Mouse (Mus musculus) left cerebral cortex, postnatal 4 days (tissue): ENCODE results near the gene Dbf4. TPM values are rescaled to one million over a fixed set of nuclear protein-coding genes. Genes with fewer than 3 reads are reported as not detected.
A peak's percentile ranks its signal among the peaks of the same experiment; 100 is the strongest.

Experiments
- DNase-seq: peaks from one replicate; pipeline ENCODE4 v3.0.0-alpha.2; 2022
- intact Hi-C: fragments of 180-260 bp; cut with DNase I; formaldehyde crosslinking; loops from one replicate; pipeline ENCODE4 v1.15.1; 2025
- total RNA-seq, 2 experiments: library from RNA; stranded (reverse); gene quantifications; 2 replicates each; pipeline ENCODE4 v1.2.3; 2021

The Dbf4 gene
- total RNA-seq, 2 experiments from 2014 or later = 10.1 to 11.6 TPM

DNA sequence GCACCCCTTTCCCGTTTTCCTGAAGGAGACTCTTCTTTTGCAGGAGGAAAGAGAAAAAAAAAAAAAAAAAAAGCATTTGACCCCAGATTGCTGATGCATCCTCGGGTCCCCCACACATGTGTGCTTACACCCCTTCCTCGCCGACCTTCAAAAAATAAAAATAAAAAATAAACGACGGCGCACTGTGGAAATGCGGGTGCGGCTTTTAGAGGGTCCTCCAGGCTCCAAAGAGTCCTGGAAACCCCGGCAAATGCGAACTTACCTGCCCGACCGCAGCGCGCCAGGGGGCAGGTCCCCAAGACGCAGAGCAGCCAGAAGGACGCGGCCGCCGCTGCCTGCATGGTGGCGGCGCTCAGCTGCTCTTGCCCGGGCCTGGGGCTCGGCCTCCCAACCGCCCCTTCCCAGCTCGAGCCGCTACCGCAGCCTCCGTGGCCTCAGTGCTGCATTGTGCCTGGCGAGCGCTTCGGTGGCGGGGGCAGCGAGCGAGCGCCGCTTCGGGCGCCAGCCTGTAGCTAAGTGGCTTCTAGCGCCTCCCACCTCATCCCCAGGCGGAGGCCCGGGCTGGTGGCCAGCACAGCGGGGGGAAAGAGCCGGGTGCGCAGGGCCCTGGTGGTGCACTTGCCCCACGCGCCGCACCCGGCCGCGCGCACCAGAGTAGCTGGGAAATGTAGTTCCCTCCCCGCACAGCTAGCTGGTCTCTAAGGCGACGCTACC lies 54.7 kb downstream of the Dbf4 start, which contains the start of gene Adam22:
Gene Adam22, minus strand, starts transcription at position 547 of the 714 bp plus-strand sequence.
- intact Hi-C loops = loop anchor here (5.0 kb wide), 1 partner anchor 205 kb away; no protein-coding TSS in a partner anchor
- DNase-seq = peak; percentile 92

GRCm38 (mm10) chr5:8366771-8367613 lies 55.5 kb downstream of the Dbf4 start:
- peak; percentile 25 for DNase-seq
- intact Hi-C loops = loop anchor here (5.0 kb wide), 1 partner anchor 205 kb away; no protein-coding TSS in a partner anchor

GRCm38 (mm10) chr5:8362361-8362760 lies 60.2 kb downstream of the Dbf4 start:
- peak; percentile 17 for DNase-seq
- intact Hi-C loops = no loop called here

- DNase-seq = no peak
- intact Hi-C loops = no loop called here
These were observed 64.8 kb downstream of the Dbf4 start for GRCm38 (mm10) chr5:8357677-8358076.

- intact Hi-C loops = no loop called here
- no peak for DNase-seq
These were observed 65.4 kb downstream of the Dbf4 start for GRCm38 (mm10) chr5:8356885-8357651.

DNA sequence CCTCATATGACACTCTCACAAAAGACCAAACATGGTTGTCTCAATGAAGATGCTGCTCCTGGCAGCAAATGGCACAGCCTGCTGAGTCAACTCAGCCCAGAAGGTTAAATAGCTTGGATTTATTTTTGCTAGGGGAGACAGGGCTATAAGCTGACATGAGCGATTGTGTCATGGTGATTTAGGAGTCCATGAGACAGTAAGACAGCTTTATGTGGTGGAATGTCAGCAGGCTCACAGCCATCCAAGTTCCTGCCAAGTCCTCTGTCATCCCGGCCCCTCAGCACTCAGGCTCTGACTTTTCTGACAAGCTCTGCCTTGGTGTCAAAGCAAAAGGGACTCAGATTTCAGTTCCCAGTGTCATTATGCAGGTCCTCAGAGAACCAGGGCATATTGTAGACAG lies 66.2 kb downstream of the Dbf4 start:
- DNase-seq = peak; percentile 8
- intact Hi-C loops = no loop called here

DNA sequence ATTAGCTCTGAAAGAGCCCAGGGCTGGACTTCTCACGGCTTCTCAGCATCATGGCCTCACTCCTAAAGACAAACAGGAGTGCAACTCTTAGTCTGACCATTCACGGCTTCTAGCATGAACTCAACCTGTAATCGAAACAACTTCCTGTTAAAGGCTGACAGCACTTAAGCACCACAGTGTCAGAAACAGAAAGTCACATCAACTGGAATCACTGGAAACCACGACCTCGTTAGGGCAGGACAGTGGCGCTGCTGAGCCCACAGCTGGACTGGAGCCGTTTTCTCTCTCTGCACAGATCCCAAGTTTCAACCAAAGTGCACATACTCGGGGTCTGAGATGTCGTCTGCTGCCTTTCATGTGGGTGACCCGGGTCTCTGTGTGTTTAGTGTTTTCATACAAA lies 73.0 kb downstream of the Dbf4 start:
- DNase-seq = no peak
- intact Hi-C loops = no loop called here

Other genes starting within 250 kb of the Dbf4 start
- 100 to 1,000 TPM; 140 TPM for gene Adam22, start 54.6 kb downstream of the Dbf4 start, total RNA-seq
- 10 to 100 TPM; 14.9 to 16.3 TPM for gene Slc25a40, start 134 bp upstream of the Dbf4 start, total RNA-seq
- 10 to 100 TPM; 62.0 to 63.5 TPM for gene Rundc3b, start 200.2 kb upstream of the Dbf4 start, total RNA-seq
- gene Abcb1a, start 237.4 kb upstream of the Dbf4 start, total RNA-seq = 1 to 10 TPM; 7.2 to 7.7 TPM